Mouse (Mus musculus) liver, embryonic 13.5 days (tissue): ENCODE results near the gene Lmo2. TPM values are rescaled to one million over a fixed set of nuclear protein-coding genes. Genes with fewer than 3 reads are reported as not detected.
"Not testable (repeated sequence)": the region's sequence is repeated elsewhere in the genome, so short reads cannot be mapped to it uniquely, and the experiment has no call there.

Source experiments
- ATAC-seq: fragments of 200-750 bp; cut with Nextera tagmentation; 2 replicates; pipeline ENCODE4 v1.8.0; 2017; ENCODE audit warnings: low read depth, mild to moderate bottlenecking, moderate number of reproducible peaks, moderate library complexity
- DNase-seq: peaks from one replicate; pipeline ENCODE4 v3.0.0; 2022
- H3K27ac ChIP-seq: fragments of 300-500 bp; sonication (generic); 2 replicates; pipeline ENCODE4 v1.5.1; 2015; ENCODE audit warnings: moderate library complexity, mild to moderate bottlenecking, inconsistent platforms
- H3K27me3 ChIP-seq: fragments of 300-500 bp; sonication (generic); 2 replicates; pipeline ENCODE4 v1.6.1; 2015; ENCODE audit warnings: mild to moderate bottlenecking, inconsistent platforms
- H3K36me3 ChIP-seq: fragments of 300-500 bp; sonication (generic); 2 replicates; pipeline ENCODE4 v1.6.1; 2015; ENCODE audit warnings: mild to moderate bottlenecking, inconsistent platforms
- H3K4me1 ChIP-seq: fragments of 300-500 bp; sonication (generic); replicated peaks from 2 replicates; pipeline ENCODE4 v1.6.1; 2015; ENCODE audit warnings: inconsistent platforms
- H3K4me2 ChIP-seq: fragments of 300-500 bp; sonication (generic); 2 replicates; pipeline ENCODE4 v1.6.1; 2015; ENCODE audit warnings: inconsistent platforms, mild to moderate bottlenecking, moderate library complexity
- H3K4me3 ChIP-seq: fragments of 300-500 bp; sonication (generic); replicated peaks from 2 replicates; pipeline ENCODE4 v1.5.1; 2015; ENCODE audit warnings: mild to moderate bottlenecking, inconsistent platforms
- H3K9ac ChIP-seq: fragments of 300-500 bp; sonication (generic); 2 replicates; pipeline ENCODE4 v1.6.1; 2015; ENCODE audit warnings: mild to moderate bottlenecking, inconsistent platforms
- H3K9me3 ChIP-seq: fragments of 300-500 bp; sonication (generic); replicated peaks from 2 replicates; pipeline ENCODE4 v1.6.1; 2016; ENCODE audit warnings: inconsistent platforms
- WGBS: fragments of 180-500 bp; shearing (Covaris S2); methylation state at CpG from one replicate; pipeline ENCODE4 v1.1.7; 2015; ENCODE audit not compliant: insufficient replicate concordance; 5-methylcytosine and 5-hydroxymethylcytosine counted together
- polyA plus RNA-seq: library from polyadenylated mRNA; unstranded; fragments of >200 nt; fragmentation: Nextera tagmentation; extraction: Ambion mirVana; gene quantifications from 2 replicates; pipeline ENCODE4 v1.2.1, GENCODE M21; 2015

The Lmo2 gene
- polyA plus RNA-seq, 1 experiment from 2014 or later = 156 TPM

DNA sequence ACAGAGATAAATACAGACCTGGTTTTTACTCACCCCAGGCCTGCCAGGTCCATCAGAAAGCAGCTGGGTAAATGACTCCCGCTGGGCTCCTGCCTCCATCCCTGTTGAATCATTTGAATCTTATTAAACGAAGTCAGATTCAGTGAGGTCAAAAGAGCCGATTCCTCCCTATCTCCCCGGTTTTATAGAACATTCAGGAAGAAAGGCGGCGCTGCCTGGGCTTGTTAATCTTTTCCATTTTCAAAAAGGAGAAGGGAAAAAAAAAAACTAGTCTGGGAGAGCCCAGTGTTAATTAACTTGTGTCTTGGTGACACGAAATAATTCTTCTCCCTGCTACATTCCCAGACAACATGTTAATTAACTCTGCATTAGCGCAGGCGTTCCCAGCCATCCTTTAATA lies 19.9 kb downstream of the Lmo2 start:
- Histone ChIP-seq H3K9ac (no peak overlapping the region), H3K4me3 (no peak overlapping the region), H3K27me3 (no peaks in the 10 kb centered on the region), H3K4me2 (no peak overlapping the region), H3K9me3 (no peaks in the 10 kb centered on the region), H3K4me1 (peaks cover 57% of the 10 kb centered on the region), H3K36me3 (peaks cover 99% of the 10 kb centered on the region), H3K27ac (no peak overlapping the region)
- ATAC-seq (no peak), DNase-seq (no peak)
- 85% methylated on average over 9 of the region's 9 CpGs for WGBS

DNA sequence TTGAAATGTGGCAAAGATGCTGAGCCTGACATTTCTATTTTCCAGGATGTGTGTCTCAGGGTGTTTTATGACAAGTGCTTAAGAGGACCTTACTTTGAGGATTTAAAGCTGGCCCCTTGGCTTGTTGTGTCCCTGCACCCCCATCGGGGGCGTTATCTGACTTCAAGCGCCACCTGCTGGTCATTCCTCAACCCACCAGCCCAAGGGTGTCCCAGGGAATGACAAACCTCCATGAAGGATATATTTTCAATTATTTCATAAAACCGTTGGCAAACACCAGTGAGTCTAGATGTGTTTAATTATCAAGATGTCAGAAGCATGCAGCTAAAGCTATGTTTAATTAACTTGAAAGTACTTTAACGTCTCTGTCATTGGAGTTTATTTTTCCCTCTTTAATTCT lies 24.5 kb downstream of the Lmo2 start:
- Histone ChIP-seq H3K9me3 (no peaks in the 10 kb centered on the region), H3K27ac (peak overlapping the region; percentile 5), H3K36me3 (peaks cover 74% of the 10 kb centered on the region), H3K9ac (no peak overlapping the region), H3K4me2 (no peak overlapping the region), H3K27me3 (no peaks in the 10 kb centered on the region), H3K4me3 (no peak overlapping the region), H3K4me1 (peaks cover 34% of the 10 kb centered on the region)
- DNase-seq (peak; percentile 54), ATAC-seq (peak; percentile 59; the same call in 1 of the 2 replicates)
- 18% methylated on average over 5 of the region's 5 CpGs for WGBS

DNA sequence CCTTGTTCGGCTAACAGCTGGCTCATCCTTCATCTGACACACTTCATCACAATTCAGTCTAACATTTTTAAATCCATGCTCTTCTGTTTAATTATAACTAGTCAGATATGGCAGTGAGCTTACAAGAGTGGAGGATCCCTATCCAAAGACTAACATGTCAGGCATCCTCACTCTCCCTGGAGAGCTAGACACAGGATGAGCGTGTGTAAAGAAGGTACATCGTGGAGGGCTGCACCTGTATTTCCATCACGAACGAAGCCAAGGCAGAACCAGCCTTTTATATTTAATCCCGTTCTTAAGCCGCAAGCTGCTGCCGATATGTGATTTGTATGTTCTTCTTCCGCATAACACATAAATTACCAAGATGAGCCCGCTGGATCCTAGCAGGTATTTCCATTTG lies 25.4 kb downstream of the Lmo2 start:
- Histone ChIP-seq H3K9me3 (no peaks in the 10 kb centered on the region), H3K4me1 (peaks cover 40% of the 10 kb centered on the region), H3K9ac (no peak overlapping the region), H3K36me3 (peaks cover 65% of the 10 kb centered on the region), H3K27me3 (no peaks in the 10 kb centered on the region), H3K27ac (peak overlapping the region; percentile 45; the same call in 1 of the 2 replicates), H3K4me2 (no peak overlapping the region), H3K4me3 (no peak overlapping the region)
- WGBS = 90% methylated on average over 10 of the region's 10 CpGs
- DNase-seq (no peak), ATAC-seq (no peak)

DNA sequence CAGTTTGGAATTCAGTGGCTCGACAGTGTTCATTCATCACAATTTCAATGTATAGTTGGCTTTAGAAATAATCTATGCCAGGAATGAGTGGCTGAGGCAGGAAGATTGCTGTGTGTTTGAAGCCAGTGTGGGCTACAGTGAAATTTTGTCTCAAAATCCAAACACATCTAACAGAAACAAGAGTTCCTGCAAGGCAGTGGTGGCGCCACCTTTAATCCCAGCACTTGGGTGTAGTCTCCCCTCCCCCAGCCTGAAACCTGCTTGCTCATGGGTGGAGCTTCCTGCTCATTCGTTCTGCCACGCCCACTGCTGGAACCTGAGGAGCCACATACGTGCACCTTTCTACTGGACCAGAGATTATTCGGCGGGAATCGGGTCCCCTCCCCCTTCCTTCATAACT lies 29.8 kb downstream of the Lmo2 start:
- H3K4me2 ChIP-seq, DNase-seq, ATAC-seq, H3K9ac ChIP-seq, H3K9me3 ChIP-seq, H3K4me3 ChIP-seq, H3K27me3 ChIP-seq, H3K27ac ChIP-seq: not testable (repeated sequence)
- WGBS = 46% methylated on average over 8 of the region's 8 CpGs
- H3K36me3 ChIP-seq = peaks cover 21% of the 10 kb centered on the region
- peaks cover 22% of the 10 kb centered on the region for H3K4me1 ChIP-seq

DNA sequence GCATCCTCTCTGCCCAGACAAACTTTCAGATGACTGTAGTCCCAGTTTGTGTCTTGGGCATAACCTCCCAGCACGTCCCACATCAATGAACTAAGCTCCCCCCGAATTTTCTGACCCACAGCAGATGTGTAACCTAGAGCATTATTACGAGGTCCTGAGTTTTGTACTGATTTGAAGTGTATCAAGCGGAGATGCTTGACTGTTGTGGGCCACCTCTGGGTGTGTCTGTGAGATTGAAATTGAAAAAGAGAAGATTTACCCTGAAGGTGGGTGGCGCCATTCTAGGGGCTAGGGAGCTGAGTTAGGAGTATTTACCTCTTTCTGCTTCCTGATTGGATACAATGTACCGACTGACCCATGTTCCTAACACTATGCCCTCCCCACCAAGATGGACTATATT lies 31.9 kb downstream of the Lmo2 start:
- Histone ChIP-seq H3K4me1 (peaks cover 22% of the 10 kb centered on the region), H3K9ac (no peak overlapping the region), H3K4me3 (no peak overlapping the region), H3K27ac (no peak overlapping the region), H3K27me3 (0 out of 2 replicates have a peak, but pooled peaks cover 6% of the 10 kb centered on the region), H3K9me3 (no peaks in the 10 kb centered on the region), H3K4me2 (no peak overlapping the region), H3K36me3 (peaks cover 1% of the 10 kb centered on the region; the same call in 1 of the 2 replicates)
- no peak for ATAC-seq
- DNase-seq = no peak
- WGBS = 80% methylated on average over 6 of the region's 6 CpGs

DNA sequence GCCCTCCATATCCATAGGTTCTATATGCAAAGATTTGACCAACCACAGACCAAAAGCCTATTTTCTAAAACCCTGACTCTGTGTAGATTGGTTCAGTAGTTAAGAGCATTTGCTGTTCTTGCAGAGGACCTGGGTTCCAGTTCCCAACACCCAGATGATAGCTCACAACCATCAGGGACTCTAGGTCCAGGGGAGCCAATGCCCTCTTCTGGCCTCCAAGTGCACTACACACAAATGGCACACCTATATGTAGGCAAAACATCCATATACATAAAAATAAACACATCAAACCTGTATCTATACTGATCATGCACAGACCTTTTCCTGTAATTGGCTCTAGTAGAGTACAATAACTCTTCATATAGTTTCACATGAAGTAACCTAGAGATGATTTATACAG lies 33.5 kb downstream of the Lmo2 start:
- Histone ChIP-seq H3K27me3 (0 out of 2 replicates have a peak, but pooled peaks cover 6% of the 10 kb centered on the region), H3K4me1 (peaks cover 16% of the 10 kb centered on the region), H3K4me3 (no peak overlapping the region), H3K9ac (no peak overlapping the region), H3K9me3 (no peaks in the 10 kb centered on the region), H3K36me3 (no peaks in the 10 kb centered on the region), H3K27ac (no peak overlapping the region), H3K4me2 (no peak overlapping the region)
- no peak for ATAC-seq
- no peak for DNase-seq

DNA sequence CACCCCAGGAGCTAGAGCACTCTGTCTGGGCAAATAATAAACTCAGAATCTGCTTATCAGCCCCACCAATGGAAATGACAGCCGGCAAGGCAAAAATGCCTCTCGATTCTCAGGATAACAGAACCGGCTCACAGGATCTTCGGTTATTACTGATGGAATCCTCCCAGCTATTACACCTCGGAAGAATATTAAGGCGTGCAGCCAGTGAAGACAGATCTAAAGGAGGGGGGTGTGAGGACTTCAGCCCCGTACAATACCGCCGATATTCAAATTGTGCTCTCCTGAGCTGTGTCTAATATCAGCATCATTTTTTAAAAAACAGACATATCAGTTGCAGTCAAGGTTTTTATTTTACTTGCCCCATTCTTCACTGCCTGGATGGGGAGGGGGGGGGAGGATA lies 34.4 kb downstream of the Lmo2 start:
- ATAC-seq = no peak

DNA sequence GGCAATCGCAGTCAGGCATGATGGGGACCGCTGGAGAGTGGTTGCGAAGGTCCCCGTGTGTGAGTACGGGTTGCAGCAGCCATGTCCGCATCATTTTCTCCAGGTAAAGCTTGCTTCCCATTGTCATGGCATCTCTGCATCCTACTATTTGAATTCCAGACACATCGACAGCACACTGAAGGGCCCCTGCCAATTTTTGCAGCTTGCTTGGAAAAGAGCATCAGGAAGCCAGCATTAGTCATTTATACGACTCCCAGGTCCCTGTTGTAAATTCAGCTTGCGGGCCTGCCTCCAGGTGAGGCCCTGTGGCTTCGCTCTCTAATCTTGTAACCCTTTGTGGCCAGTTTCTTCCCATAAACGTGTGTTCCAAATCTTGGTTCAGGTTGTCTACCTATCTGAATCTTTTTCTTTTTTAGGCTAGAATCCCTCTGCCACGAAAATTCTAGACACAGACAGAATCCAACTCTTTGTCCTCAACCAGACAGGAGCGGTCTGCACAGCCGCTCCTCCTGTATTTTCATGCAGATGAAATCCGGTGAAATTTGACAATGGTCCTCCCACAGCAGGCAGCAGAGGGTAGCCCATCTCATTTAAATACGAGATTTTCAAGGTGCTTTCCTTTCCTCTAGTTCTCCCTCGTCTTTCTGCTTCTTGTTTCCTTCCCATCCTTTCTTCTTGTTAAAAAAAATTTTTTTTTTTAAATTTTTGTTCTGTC lies 35.0 kb downstream of the Lmo2 start:
- Histone ChIP-seq H3K9me3 (no peaks in the 10 kb centered on the region), H3K9ac (no peak overlapping the region), H3K4me2 (no peak overlapping the region), H3K27ac (no peak overlapping the region), H3K4me3 (no peak overlapping the region), H3K27me3 (0 out of 2 replicates have a peak, but pooled peaks cover 6% of the 10 kb centered on the region), H3K36me3 (no peaks in the 10 kb centered on the region), H3K4me1 (0 out of 2 replicates have a peak, but pooled peaks cover 3% of the 10 kb centered on the region)
- ATAC-seq = no peak
- 56% methylated on average over 17 of the region's 17 CpGs for WGBS
- DNase-seq = no peak

More for the DNA sequence above, 34.4 kb downstream of the Lmo2 start:
- WGBS = 77% methylated on average over 9 of the region's 9 CpGs
- Histone ChIP-seq H3K36me3 (no peaks in the 10 kb centered on the region), H3K9ac (no peak overlapping the region), H3K4me3 (no peak overlapping the region), H3K27ac (no peak overlapping the region), H3K9me3 (no peaks in the 10 kb centered on the region), H3K4me2 (no peak overlapping the region), H3K27me3 (0 out of 2 replicates have a peak, but pooled peaks cover 6% of the 10 kb centered on the region), H3K4me1 (peaks cover 8% of the 10 kb centered on the region)
- DNase-seq = no peak

DNA sequence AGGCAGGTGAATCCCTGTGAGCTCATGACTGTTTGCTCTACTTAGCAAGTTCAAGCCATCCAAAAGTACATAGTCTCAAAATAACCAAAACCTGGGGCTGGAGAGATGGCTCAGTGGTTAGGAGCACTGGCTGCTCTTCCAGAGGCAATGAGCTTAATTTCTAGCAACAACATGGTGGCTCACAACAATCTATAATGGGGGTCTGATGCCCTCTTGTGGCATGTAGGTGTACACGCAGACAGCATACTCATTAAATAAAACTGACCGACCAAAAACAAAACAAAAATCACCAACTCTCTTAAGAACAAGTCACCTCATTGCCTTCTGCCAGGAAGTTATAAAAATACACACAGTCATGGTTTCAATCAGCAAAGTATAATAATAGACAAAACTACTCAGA lies 43.3 kb downstream of the Lmo2 start:
- DNase-seq = no peak

DNA sequence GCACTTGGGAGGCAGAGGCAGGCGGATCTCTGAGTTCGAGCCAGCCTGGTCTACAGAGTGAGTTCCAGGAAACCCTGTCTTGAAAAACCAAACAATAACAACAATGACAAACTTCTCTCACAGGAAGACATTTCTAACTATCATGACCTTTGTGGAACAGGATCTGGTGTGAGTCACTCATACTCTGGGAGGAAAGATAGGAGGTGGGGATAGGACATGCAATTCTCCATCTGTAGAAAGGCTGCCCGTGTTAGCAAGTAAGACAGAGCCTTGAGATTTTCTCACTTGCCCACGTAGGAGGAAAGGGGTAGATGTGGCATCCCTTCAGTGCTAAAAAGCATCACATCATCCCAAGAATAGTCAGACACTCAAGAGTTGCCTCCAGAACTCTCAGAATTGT lies 44.1 kb downstream of the Lmo2 start:
- Histone ChIP-seq H3K9ac (no peak overlapping the region), H3K27ac (no peak overlapping the region), H3K4me2 (no peak overlapping the region), H3K9me3 (no peaks in the 10 kb centered on the region), H3K27me3 (peaks cover 20% of the 10 kb centered on the region), H3K4me1 (peaks cover 2% of the 10 kb centered on the region; the same call in 1 of the 2 replicates), H3K36me3 (no peaks in the 10 kb centered on the region), H3K4me3 (no peak overlapping the region)
- 51% methylated on average over 4 of the region's 4 CpGs for WGBS
- no peak for DNase-seq
- ATAC-seq = no peak

More for the DNA sequence above, 43.3 kb downstream of the Lmo2 start:
- 10% methylated on average over 2 of the region's 2 CpGs for WGBS
- Histone ChIP-seq H3K4me2 (no peak overlapping the region), H3K27me3 (peaks cover 17% of the 10 kb centered on the region), H3K4me3 (no peak overlapping the region), H3K4me1 (peaks cover 2% of the 10 kb centered on the region; the same call in 1 of the 2 replicates), H3K27ac (no peak overlapping the region), H3K9me3 (no peaks in the 10 kb centered on the region), H3K36me3 (no peaks in the 10 kb centered on the region), H3K9ac (no peak overlapping the region)
- 0 out of 2 replicates have a peak, but pooled peaks have one; percentile 45 for ATAC-seq

DNA sequence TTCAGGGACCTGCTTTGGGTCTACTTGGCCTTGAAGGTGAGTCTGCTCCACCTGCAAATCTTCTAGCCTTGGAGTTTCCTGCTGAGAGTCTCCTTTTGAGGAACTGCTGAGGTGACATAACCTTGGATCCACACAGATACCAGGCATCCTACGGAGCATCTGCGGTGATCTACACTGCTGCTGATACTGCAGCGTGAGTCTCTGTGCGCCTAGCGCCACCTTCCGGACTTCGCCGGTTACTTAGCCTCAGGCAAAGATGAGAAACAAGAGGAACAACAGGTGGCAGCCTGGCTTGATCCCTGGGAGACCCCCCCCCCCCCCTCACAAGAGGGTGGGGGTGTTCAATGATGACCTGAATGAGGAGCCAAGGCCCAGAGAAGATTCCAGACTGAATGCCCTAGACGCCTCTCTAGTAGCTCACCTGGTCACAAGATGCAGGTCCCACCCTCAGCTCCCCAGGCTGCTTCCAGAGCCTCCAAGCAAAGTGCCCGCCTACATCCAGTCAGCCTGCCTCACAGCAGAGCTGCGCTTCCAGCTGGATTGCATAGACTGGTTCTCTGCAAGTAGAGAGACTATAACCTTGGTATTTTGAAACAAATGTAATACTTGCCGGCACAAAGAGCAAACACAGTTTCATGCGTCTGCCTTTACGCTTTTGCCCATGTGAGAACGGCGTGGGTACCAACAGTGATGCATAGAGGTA lies 45.1 kb downstream of the Lmo2 start:
- no peaks in the 10 kb centered on the region for H3K36me3 ChIP-seq
- H3K4me1 ChIP-seq = peaks cover 2% of the 10 kb centered on the region; the same call in 1 of the 2 replicates
- no peaks in the 10 kb centered on the region for H3K9me3 ChIP-seq
- no peak overlapping the region for H3K27ac ChIP-seq
- no peak overlapping the region for H3K4me2 ChIP-seq
- 29% methylated on average over 16 of the region's 16 CpGs for WGBS
- H3K27me3 ChIP-seq = peaks cover 28% of the 10 kb centered on the region
- no peak overlapping the region for H3K9ac ChIP-seq
- H3K4me3 ChIP-seq = no peak overlapping the region
- ATAC-seq (0 out of 2 replicates have a peak, but pooled peaks have one; percentile 31), DNase-seq (peak; percentile 51)
